Mouse (Mus musculus) liver, embryonic 13.5 days (tissue): ENCODE measurements around the gene Trpm1. TPM values are rescaled to one million over a fixed set of nuclear protein-coding genes. Genes with fewer than 3 reads are reported as not detected.
A peak's percentile ranks its signal among the peaks of the same experiment; 100 is the strongest.

Experiments
- ATAC-seq: fragments of 200-750 bp; cut with Nextera tagmentation; 2 replicates; pipeline ENCODE4 v1.8.0; 2017; ENCODE audit warnings: low read depth, mild to moderate bottlenecking, moderate number of reproducible peaks, moderate library complexity
- DNase-seq: peaks from one replicate; pipeline ENCODE4 v3.0.0; 2022
- H3K27ac ChIP-seq: fragments of 300-500 bp; sonication (generic); 2 replicates; pipeline ENCODE4 v1.5.1; 2015; ENCODE audit warnings: moderate library complexity, mild to moderate bottlenecking, inconsistent platforms
- H3K27me3 ChIP-seq: fragments of 300-500 bp; sonication (generic); 2 replicates; pipeline ENCODE4 v1.6.1; 2015; ENCODE audit warnings: mild to moderate bottlenecking, inconsistent platforms
- H3K36me3 ChIP-seq: fragments of 300-500 bp; sonication (generic); 2 replicates; pipeline ENCODE4 v1.6.1; 2015; ENCODE audit warnings: mild to moderate bottlenecking, inconsistent platforms
- H3K4me1 ChIP-seq: fragments of 300-500 bp; sonication (generic); replicated peaks from 2 replicates; pipeline ENCODE4 v1.6.1; 2015; ENCODE audit warnings: inconsistent platforms
- H3K4me2 ChIP-seq: fragments of 300-500 bp; sonication (generic); 2 replicates; pipeline ENCODE4 v1.6.1; 2015; ENCODE audit warnings: inconsistent platforms, mild to moderate bottlenecking, moderate library complexity
- H3K4me3 ChIP-seq: fragments of 300-500 bp; sonication (generic); replicated peaks from 2 replicates; pipeline ENCODE4 v1.5.1; 2015; ENCODE audit warnings: mild to moderate bottlenecking, inconsistent platforms
- H3K9ac ChIP-seq: fragments of 300-500 bp; sonication (generic); 2 replicates; pipeline ENCODE4 v1.6.1; 2015; ENCODE audit warnings: mild to moderate bottlenecking, inconsistent platforms
- H3K9me3 ChIP-seq: fragments of 300-500 bp; sonication (generic); replicated peaks from 2 replicates; pipeline ENCODE4 v1.6.1; 2016; ENCODE audit warnings: inconsistent platforms
- WGBS: fragments of 180-500 bp; shearing (Covaris S2); methylation state at CpG from one replicate; pipeline ENCODE4 v1.1.7; 2015; ENCODE audit not compliant: insufficient replicate concordance; 5-methylcytosine and 5-hydroxymethylcytosine counted together
- polyA plus RNA-seq: library from polyadenylated mRNA; unstranded; fragments of >200 nt; fragmentation: Nextera tagmentation; extraction: Ambion mirVana; gene quantifications from 2 replicates; pipeline ENCODE4 v1.2.1, GENCODE M21; 2015

Trpm1 gene
- polyA plus RNA-seq, 1 experiment from 2014 or later, result not detected

GRCm38 (mm10) chr7:64266587-64266986 is 113.0 kb downstream of the Trpm1 start:
- ATAC-seq, result no peak
- no peak for DNase-seq
- Histone ChIP-seq H3K4me1 (no peaks in the 10 kb centered on the region), H3K27me3 (peaks cover 21% of the 10 kb centered on the region), H3K4me2 (no peak overlapping the region), H3K27ac (no peak overlapping the region), H3K36me3 (no peaks in the 10 kb centered on the region), H3K9ac (no peak overlapping the region), H3K4me3 (no peak overlapping the region), H3K9me3 (peaks cover 4% of the 10 kb centered on the region; the same call in 1 of the 2 replicates)
- WGBS, result 81% methylated on average over 4 of the region's 4 CpGs

DNA sequence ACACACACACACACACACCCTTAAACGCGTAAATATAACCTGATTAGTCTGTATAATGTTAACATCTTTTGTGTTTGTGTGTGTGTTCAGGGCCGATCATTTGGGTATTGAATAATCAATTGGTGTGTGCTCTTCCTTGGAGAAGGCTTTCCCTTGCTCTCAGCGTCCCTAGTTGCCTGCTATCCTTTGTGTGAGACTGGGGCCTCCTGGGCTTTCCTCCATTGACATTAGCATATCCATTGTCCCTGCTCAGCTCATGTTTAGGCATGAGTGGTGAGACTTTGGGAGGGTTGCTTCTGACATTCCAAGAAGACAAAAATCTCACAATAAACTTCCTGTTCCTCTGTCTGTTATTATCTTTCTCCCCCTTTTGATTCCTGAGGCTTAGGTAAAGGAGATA is 118.3 kb downstream of the Trpm1 start:
- Histone ChIP-seq H3K27me3 (peaks cover 21% of the 10 kb centered on the region), H3K36me3 (no peaks in the 10 kb centered on the region), H3K9me3 (no peaks in the 10 kb centered on the region), H3K4me2 (no peak overlapping the region), H3K4me3 (no peak overlapping the region), H3K9ac (no peak overlapping the region), H3K27ac (no peak overlapping the region), H3K4me1 (no peaks in the 10 kb centered on the region)
- 37% methylated on average over 4 of the region's 4 CpGs for WGBS
- ATAC-seq (no peak), DNase-seq (no peak)

DNA sequence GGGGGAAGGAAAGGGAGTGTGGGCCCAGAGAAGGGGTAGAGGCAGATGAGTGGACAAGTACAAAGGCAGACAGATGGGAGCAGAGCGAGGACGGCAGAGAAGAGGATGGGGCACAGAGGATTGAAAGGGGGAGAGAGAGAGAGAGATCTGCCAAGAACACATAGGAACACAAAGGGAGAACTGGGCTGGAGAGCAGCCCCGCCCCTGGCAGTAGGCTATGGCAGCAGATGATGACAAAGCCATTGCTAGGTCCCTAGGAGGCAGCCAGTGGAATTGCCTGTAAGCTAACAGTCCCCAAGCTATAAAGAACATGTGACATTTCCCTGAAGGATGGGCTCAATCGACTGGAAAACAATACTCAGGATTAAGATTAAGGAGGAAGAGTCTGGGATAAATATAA is 121.9 kb downstream of the Trpm1 start:
- no peak overlapping the region for H3K9ac ChIP-seq
- H3K27me3 ChIP-seq, result no peaks in the 10 kb centered on the region
- H3K4me2 ChIP-seq, result no peak overlapping the region
- H3K4me1 ChIP-seq, result no peaks in the 10 kb centered on the region
- H3K27ac ChIP-seq, result no peak overlapping the region
- no peak for DNase-seq
- ATAC-seq, result no peak
- 54% methylated on average over 4 of the region's 4 CpGs for WGBS
- no peak overlapping the region for H3K4me3 ChIP-seq
- no peaks in the 10 kb centered on the region for H3K36me3 ChIP-seq
- no peaks in the 10 kb centered on the region for H3K9me3 ChIP-seq

DNA sequence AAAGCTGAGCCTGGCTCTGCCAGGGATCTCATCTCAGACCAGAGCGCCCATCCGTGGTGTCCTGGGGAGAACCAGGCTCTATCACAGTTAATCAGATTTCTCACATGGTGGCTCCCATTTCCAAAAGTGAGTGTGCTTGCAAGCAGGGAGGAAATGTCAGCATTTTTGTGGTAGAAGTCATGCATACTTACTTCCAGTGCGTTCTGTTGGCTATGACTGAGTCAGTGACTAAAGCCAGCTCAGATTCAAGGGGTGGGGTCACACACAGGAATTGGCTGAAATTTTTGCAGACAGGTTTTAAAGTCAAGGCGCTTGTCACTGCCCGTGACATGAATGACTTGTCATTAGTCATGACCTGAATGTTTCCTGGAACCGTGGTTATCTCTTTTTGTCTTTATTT is 123.3 kb downstream of the Trpm1 start:
- no peak overlapping the region for H3K4me2 ChIP-seq
- no peak overlapping the region for H3K4me3 ChIP-seq
- no peaks in the 10 kb centered on the region for H3K36me3 ChIP-seq
- H3K4me1 ChIP-seq, result no peaks in the 10 kb centered on the region
- ATAC-seq (no peak), DNase-seq (no peak)
- WGBS, result 30% methylated on average over 6 of the region's 6 CpGs
- H3K27ac ChIP-seq, result no peak overlapping the region
- H3K9ac ChIP-seq, result no peak overlapping the region
- no peaks in the 10 kb centered on the region for H3K9me3 ChIP-seq
- H3K27me3 ChIP-seq, result no peaks in the 10 kb centered on the region

- 56% methylated on average over 1 of the region's 1 CpGs for WGBS
- Histone ChIP-seq H3K4me3 (no peak overlapping the region), H3K9me3 (no peaks in the 10 kb centered on the region), H3K9ac (no peak overlapping the region), H3K27ac (no peak overlapping the region), H3K27me3 (no peaks in the 10 kb centered on the region), H3K4me1 (no peaks in the 10 kb centered on the region), H3K36me3 (no peaks in the 10 kb centered on the region), H3K4me2 (no peak overlapping the region)
- ATAC-seq (no peak), DNase-seq (no peak)
Observed at GRCm38 (mm10) chr7:64278526-64278925, 124.9 kb downstream of the Trpm1 start.

DNA sequence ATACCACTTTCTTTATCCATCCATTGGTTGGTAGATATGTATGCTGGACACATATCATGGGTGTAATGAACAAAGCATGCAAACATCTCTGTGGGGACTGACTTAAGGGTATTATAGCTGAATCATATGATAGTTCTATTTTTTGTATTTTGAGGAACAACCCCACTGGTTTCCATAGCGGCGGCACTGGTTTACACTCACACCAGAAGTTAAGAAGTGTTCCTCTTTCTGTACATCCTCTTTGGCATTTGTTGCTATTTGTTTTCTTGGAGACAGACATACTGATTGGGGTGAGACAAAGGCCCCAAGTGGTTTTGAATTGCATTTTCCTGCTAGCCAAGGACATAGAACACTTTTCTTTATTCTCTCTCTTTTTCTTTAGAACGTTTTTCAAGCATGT is 125.9 kb downstream of the Trpm1 start:
- no peaks in the 10 kb centered on the region for H3K36me3 ChIP-seq
- H3K4me1 ChIP-seq, result no peaks in the 10 kb centered on the region
- peaks cover 3% of the 10 kb centered on the region; the same call in 1 of the 2 replicates for H3K27me3 ChIP-seq
- H3K9me3 ChIP-seq, result no peaks in the 10 kb centered on the region
- H3K27ac ChIP-seq, result no peak overlapping the region
- H3K4me3 ChIP-seq, result no peak overlapping the region
- WGBS, result 44% methylated on average over 3 of the region's 3 CpGs
- H3K9ac ChIP-seq, result no peak overlapping the region
- no peak for ATAC-seq
- DNase-seq, result no peak
- no peak overlapping the region for H3K4me2 ChIP-seq

DNA sequence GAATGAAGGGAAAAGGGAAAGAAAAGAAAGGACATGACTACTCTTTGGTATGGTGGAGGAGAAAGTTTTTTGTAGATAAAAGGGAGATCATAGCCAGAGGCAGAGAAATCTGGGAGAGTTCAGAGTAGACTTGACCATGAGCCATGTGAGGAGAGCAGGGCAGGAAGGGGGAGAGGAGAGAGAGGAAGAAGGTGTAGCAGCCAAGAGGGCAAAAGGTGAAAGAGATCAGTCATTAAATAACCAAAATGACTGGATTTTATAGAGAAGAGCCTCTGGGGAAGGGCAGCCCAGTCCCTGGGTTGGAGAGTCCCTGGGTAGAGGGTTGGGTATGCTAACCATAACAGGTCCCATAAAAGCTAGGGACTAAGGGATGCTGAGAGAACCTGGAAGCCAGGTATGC is 132.9 kb downstream of the Trpm1 start:
- ATAC-seq, result no peak
- peak overlapping the region; percentile 79 for H3K4me3 ChIP-seq
- no peak overlapping the region for H3K9ac ChIP-seq

DNA sequence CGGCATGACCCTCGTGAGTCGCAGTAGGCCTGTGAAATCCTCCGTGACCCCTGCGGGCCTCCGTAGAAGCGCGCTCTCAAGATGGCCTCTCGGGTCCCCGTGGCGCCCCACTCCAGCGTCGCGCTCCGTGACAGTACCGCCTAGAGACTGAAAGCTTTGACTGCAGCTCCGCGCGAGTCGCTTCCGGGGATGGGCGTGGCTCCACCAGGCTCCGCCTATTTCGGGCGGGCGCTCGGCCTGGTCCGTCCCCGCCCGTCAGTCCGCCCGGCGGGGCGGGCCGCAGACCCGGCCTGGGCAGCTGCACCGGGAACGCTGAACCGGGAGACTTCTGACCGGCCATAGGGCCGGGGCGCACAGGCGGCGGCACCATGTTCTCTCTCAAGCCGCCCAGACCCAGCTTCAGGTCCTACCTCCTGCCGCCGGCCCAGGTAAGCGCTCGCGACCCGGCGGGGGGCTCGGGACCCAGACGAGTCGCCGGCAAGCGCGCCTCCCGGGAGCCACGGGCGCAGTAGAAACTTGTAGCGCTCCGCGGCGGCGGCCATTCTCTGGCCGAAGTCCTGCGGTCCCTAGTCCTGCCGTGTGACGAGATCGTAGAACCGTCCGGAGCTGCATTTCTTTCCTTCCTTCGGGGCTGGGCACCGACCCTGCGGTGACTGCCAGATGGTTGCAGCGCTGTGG is 133.9 kb downstream of the Trpm1 start, which contains the start of gene Mtmr10:
TSS of gene Mtmr10 (plus strand) at position 240 of the 678 bp plus-strand sequence.
- peak within 1 kb of the TSS; percentile 82 for H3K9ac ChIP-seq
- H3K27ac ChIP-seq, result peak within 1 kb of the TSS; percentile 50
- ATAC-seq (peak; percentile 97), DNase-seq (peak; percentile 88)
- H3K27me3 ChIP-seq, result peaks cover 3% of the 10 kb centered on the region; the same call in 1 of the 2 replicates
- H3K9me3 ChIP-seq, result no peaks in the 10 kb centered on the region
- H3K4me2 ChIP-seq, result peak within 1 kb of the TSS; percentile 88
- peaks cover 22% of the 10 kb centered on the region for H3K4me1 ChIP-seq
- no peaks in the 10 kb centered on the region for H3K36me3 ChIP-seq
- WGBS, result under 1% methylated on average over 76 of the region's 77 CpGs
- H3K4me3 ChIP-seq, result peak within 1 kb of the TSS; percentile 79

More for the DNA sequence above, 132.9 kb downstream of the Trpm1 start:
- peaks cover 20% of the 10 kb centered on the region for H3K4me1 ChIP-seq
- no peak for DNase-seq
- peak overlapping the region; percentile 88 for H3K4me2 ChIP-seq
- H3K9me3 ChIP-seq, result no peaks in the 10 kb centered on the region
- no peaks in the 10 kb centered on the region for H3K36me3 ChIP-seq
- H3K27ac ChIP-seq, result no peak overlapping the region
- H3K27me3 ChIP-seq, result peaks cover 3% of the 10 kb centered on the region; the same call in 1 of the 2 replicates

GRCm38 (mm10) chr7:64289416-64289815 is 135.8 kb downstream of the Trpm1 start:
- DNase-seq, result no peak
- 76% methylated on average over 7 of the region's 7 CpGs for WGBS
- Histone ChIP-seq H3K36me3 (no peaks in the 10 kb centered on the region), H3K4me2 (peak overlapping the region; percentile 24; the same call in 1 of the 2 replicates), H3K27ac (no peak overlapping the region; the same call in 1 of the 2 replicates), H3K4me1 (peaks cover 23% of the 10 kb centered on the region), H3K9ac (no peak overlapping the region), H3K9me3 (no peaks in the 10 kb centered on the region), H3K4me3 (no peak overlapping the region), H3K27me3 (peaks cover under 1% of the 10 kb centered on the region; the same call in 1 of the 2 replicates)
- no peak for ATAC-seq

GRCm38 (mm10) chr7:64290431-64290830 is 136.8 kb downstream of the Trpm1 start:
- H3K36me3 ChIP-seq, result no peaks in the 10 kb centered on the region
- no peaks in the 10 kb centered on the region for H3K27me3 ChIP-seq
- no peak for DNase-seq
- H3K4me1 ChIP-seq, result peaks cover 23% of the 10 kb centered on the region
- no peak overlapping the region for H3K27ac ChIP-seq
- WGBS, result 78% methylated on average over 6 of the region's 6 CpGs
- no peak overlapping the region for H3K9ac ChIP-seq
- no peaks in the 10 kb centered on the region for H3K9me3 ChIP-seq
- no peak overlapping the region for H3K4me3 ChIP-seq
- H3K4me2 ChIP-seq, result no peak overlapping the region
- ATAC-seq, result no peak

- Histone ChIP-seq H3K27ac (no peak overlapping the region), H3K4me3 (no peak overlapping the region), H3K9me3 (no peaks in the 10 kb centered on the region), H3K9ac (no peak overlapping the region), H3K4me1 (peaks cover 21% of the 10 kb centered on the region), H3K27me3 (no peaks in the 10 kb centered on the region), H3K4me2 (no peak overlapping the region), H3K36me3 (no peaks in the 10 kb centered on the region)
- 81% methylated on average over 10 of the region's 10 CpGs for WGBS
- DNase-seq, result no peak
- no peak for ATAC-seq
Observed at GRCm38 (mm10) chr7:64291722-64292121, 138.1 kb downstream of the Trpm1 start.
